Mouse (Mus musculus) G1E (cell line): ENCODE results near the gene Lrig2.

Source experiments
- CTCF ChIP-seq: IDR thresholded peaks from 2 replicates; pipeline ENCODE4 v1.5.1; 2012; ENCODE audit warnings: low read depth, low read length, inconsistent platforms, mixed read lengths
- GATA1 ChIP-seq: IDR thresholded peaks from 2 replicates; pipeline ENCODE4 v1.6.1; 2012; ENCODE audit warnings: borderline replicate concordance, low read length, inconsistent platforms, mixed read lengths
- POLR2AphosphoS5 ChIP-seq: IDR thresholded peaks from 2 replicates; pipeline ENCODE4 v1.6.1; 2012; ENCODE audit warnings: low read depth, low read length, inconsistent platforms; ENCODE audit not compliant: insufficient replicate concordance
- TAL1 ChIP-seq: conservative IDR thresholded peaks from 2 replicates; pipeline ENCODE4 v1.6.1; 2012; ENCODE audit warnings: low read depth, low read length, inconsistent platforms, mixed read lengths

DNA sequence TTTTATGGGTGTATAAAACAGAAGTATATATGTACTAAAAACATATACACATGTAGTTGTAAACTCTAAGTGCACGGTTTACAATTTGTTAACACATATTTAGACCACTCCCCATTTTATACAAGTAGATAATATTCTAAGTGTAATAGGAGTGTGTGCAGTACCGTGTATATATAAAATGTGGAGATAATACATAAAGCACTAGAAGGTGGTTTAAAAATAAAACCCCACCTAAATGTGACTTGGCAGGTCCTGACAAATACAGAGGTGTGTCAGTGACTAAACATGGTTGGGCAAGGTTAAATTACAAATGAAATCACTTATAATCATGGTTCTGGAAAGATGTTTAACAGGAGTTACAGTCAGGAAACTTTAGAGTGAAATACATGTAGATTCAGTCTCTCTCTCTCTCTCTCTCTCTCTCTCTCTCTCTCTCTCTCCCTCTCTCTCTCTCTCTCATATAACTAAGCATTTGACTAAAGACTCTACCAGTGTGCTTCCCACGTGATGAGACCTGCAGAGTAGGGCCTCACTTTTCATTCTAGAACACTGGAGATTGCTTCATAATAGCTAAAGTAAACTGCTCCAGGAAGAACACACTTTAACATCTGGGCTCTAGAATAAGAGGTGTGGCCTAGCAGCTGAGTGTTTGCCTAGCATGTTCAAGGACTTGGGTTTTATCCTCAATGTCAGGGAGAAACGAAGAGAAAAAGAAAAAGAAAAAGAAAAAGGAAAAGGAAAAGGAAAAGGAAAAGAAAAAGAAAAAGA is 14.6 kb upstream of the Lrig2 start:
- TF ChIP-seq CTCF, result no peak
- no peak for TF ChIP-seq TAL1
- no peak for TF ChIP-seq POLR2AphosphoS5
- TF ChIP-seq GATA1, result no peak
